Mouse (Mus musculus): Measurements from ENCODE around the gene C330021F23Rik.

DNA sequence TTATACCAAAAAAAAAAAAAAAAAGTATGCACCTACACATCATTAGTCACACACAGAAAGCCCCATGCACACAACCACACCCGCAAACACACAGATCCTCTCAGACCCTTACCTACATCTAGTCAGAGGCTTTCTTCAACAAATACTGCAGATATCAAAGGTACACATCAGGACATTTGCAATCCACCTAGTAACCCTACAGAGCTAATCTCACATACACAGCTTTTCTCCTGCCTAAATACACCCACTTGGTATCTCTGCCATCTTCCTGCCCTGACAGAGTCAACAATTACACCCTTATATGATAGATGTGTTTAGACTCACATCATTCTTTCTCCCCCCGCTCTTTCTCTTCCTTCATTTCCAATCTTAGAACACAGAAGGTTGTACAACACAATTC is 18.7 kb downstream of the C330021F23Rik start:
- TF ChIP-seq GATA1 (IDR thresholded peaks at IDR 0.05; ENCODE audit: borderline replicate concordance, low read length), result no peak
- no peak for TF ChIP-seq FLI1 (IDR thresholded peaks at IDR 0.05; ENCODE audit: low read length)

Measured in megakaryocyte, embryonic 14.5 days (primary cell).